Mouse (Mus musculus) liver, postnatal 0 days (tissue): Measurements from ENCODE around the gene Socs7. TPM values are rescaled to one million over a fixed set of nuclear protein-coding genes. Genes with fewer than 3 reads are reported as not detected.

Experiments used
- ATAC-seq: fragments of 200-750 bp; cut with Nextera tagmentation; 2 replicates; pipeline ENCODE4 v1.8.0; 2017; ENCODE audit warnings: mild to moderate bottlenecking, moderate library complexity
- DNase-seq: peaks from one replicate; pipeline ENCODE4 v3.0.0-alpha.2; 2016
- H3K27ac ChIP-seq: fragments of 300-500 bp; sonication (generic); 2 replicates; pipeline ENCODE4 v1.5.1; 2014; ENCODE audit warnings: antibody characterized with exemption, moderate library complexity, mild to moderate bottlenecking, low read depth
- H3K27me3 ChIP-seq: fragments of 300-500 bp; sonication (generic); 2 replicates; pipeline ENCODE4 v1.6.1; 2014; ENCODE audit warnings: low read length, control low read depth, mixed read lengths; ENCODE audit not compliant: insufficient read depth
- H3K36me3 ChIP-seq: fragments of 300-500 bp; sonication (generic); replicated peaks from 2 replicates; pipeline ENCODE4 v1.6.1; 2014; ENCODE audit warnings: mild to moderate bottlenecking, control low read depth, low read length, moderate library complexity, mixed read lengths; ENCODE audit not compliant: insufficient read depth
- H3K4me1 ChIP-seq: fragments of 300-500 bp; sonication (generic); 2 replicates; pipeline ENCODE4 v1.6.1; 2014; ENCODE audit warnings: antibody characterized with exemption, mild to moderate bottlenecking, control low read depth; ENCODE audit not compliant: insufficient read depth
- H3K4me2 ChIP-seq: fragments of 300-500 bp; sonication (generic); 2 replicates; pipeline ENCODE4 v1.6.1; 2014; ENCODE audit warnings: low read depth, mild to moderate bottlenecking, low read length, moderate library complexity, mixed read lengths
- H3K4me3 ChIP-seq: fragments of 300-500 bp; sonication (generic); 2 replicates; pipeline ENCODE4 v1.5.1; 2014; ENCODE audit warnings: low read depth, low read length
- H3K9ac ChIP-seq: fragments of 300-500 bp; sonication (generic); replicated peaks from 2 replicates; pipeline ENCODE4 v1.6.1; 2014; ENCODE audit warnings: mild to moderate bottlenecking, moderate library complexity
- H3K9me3 ChIP-seq: fragments of 300-500 bp; sonication (generic); 2 replicates; pipeline ENCODE4 v1.6.1; 2016; ENCODE audit warnings: mild to moderate bottlenecking, control low read depth, low read length, mixed read lengths
- CTCF ChIP-seq: sonication (generic); IDR thresholded peaks from 2 replicates; pipeline ENCODE4 v1.5.1; 2016; ENCODE audit warnings: antibody characterized with exemption, low read depth
- EP300 ChIP-seq: IDR thresholded peaks from 2 replicates; pipeline ENCODE4 v1.6.1; 2016; ENCODE audit warnings: antibody characterized with exemption, low read depth, mild to moderate bottlenecking
- WGBS: fragments of 180-500 bp; shearing (Covaris S2); extraction: QIAGEN DNeasy Blood & Tissue Kit; methylation state at CpG from one replicate; pipeline ENCODE4 v1.1.7; 2014; ENCODE audit not compliant: insufficient replicate concordance; 5-methylcytosine and 5-hydroxymethylcytosine counted together
- polyA plus RNA-seq: library from polyadenylated mRNA; unstranded; fragments of >200 nt; fragmentation: Nextera tagmentation; extraction: Ambion mirVana; gene quantifications from 2 replicates; pipeline ENCODE4 v1.2.1, GENCODE M21; 2015

Socs7 gene
- polyA plus RNA-seq, 1 experiment from 2014 or later, result 0.92 TPM

GRCm38 (mm10) chr11:97393658-97394057 is 31.3 kb downstream of the Socs7 start:
- Histone ChIP-seq H3K4me2 (no peak overlapping the region), H3K36me3 (peaks cover 39% of the 10 kb centered on the region), H3K9ac (no peak overlapping the region), H3K9me3 (no peaks in the 10 kb centered on the region), H3K4me1 (no peaks in the 10 kb centered on the region; the same call in 1 of the 2 replicates), H3K27ac (no peak overlapping the region), H3K27me3 (no peaks in the 10 kb centered on the region), H3K4me3 (no peak overlapping the region)
- no peak for TF ChIP-seq EP300
- TF ChIP-seq CTCF, result no peak
- DNase-seq (no peak), ATAC-seq (no peak)
- 60% methylated on average over 11 of the region's 11 CpGs for WGBS

GRCm38 (mm10) chr11:97394146-97394545 is 31.8 kb downstream of the Socs7 start:
- Histone ChIP-seq H3K9ac (no peak overlapping the region), H3K27ac (no peak overlapping the region), H3K4me1 (no peaks in the 10 kb centered on the region; the same call in 1 of the 2 replicates), H3K4me3 (no peak overlapping the region), H3K9me3 (no peaks in the 10 kb centered on the region), H3K27me3 (no peaks in the 10 kb centered on the region), H3K36me3 (peaks cover 36% of the 10 kb centered on the region), H3K4me2 (no peak overlapping the region)
- 35% methylated on average over 11 of the region's 11 CpGs for WGBS
- TF ChIP-seq CTCF, result no peak
- no peak for TF ChIP-seq EP300
- no peak for ATAC-seq
- peak; percentile 31 for DNase-seq

GRCm38 (mm10) chr11:97398506-97398905 is 36.2 kb downstream of the Socs7 start:
- no peak for ATAC-seq
- Histone ChIP-seq H3K4me2 (no peak overlapping the region), H3K27me3 (no peaks in the 10 kb centered on the region), H3K9ac (no peak overlapping the region), H3K4me3 (no peak overlapping the region), H3K36me3 (peaks cover 5% of the 10 kb centered on the region; the same call in 1 of the 2 replicates), H3K27ac (no peak overlapping the region), H3K4me1 (peaks cover 7% of the 10 kb centered on the region), H3K9me3 (no peaks in the 10 kb centered on the region)
- TF ChIP-seq EP300, result no peak
- TF ChIP-seq CTCF, result no peak
- 83% methylated on average over 2 of the region's 2 CpGs for WGBS
- no peak for DNase-seq

- TF ChIP-seq EP300 (no peak), CTCF (peak; percentile 94)
- Histone ChIP-seq H3K4me3 (peak overlapping the region; percentile 30; the same call in 1 of the 2 replicates), H3K9me3 (no peaks in the 10 kb centered on the region), H3K36me3 (no peaks in the 10 kb centered on the region), H3K27me3 (peaks cover 5% of the 10 kb centered on the region), H3K4me2 (peak overlapping the region; percentile 73), H3K4me1 (peaks cover 17% of the 10 kb centered on the region), H3K9ac (no peak overlapping the region), H3K27ac (no peak overlapping the region)
- ATAC-seq, result peak; percentile 78
- peak; percentile 84 for DNase-seq
- 7% methylated on average over 23 of the region's 23 CpGs for WGBS
Observed at GRCm38 (mm10) chr11:97399958-97400710, 37.8 kb downstream of the Socs7 start.

GRCm38 (mm10) chr11:97401082-97401481 is 38.7 kb downstream of the Socs7 start:
- Histone ChIP-seq H3K9ac (no peak overlapping the region), H3K4me3 (no peak overlapping the region), H3K27ac (no peak overlapping the region), H3K36me3 (no peaks in the 10 kb centered on the region), H3K4me1 (peaks cover 24% of the 10 kb centered on the region), H3K27me3 (peaks cover 10% of the 10 kb centered on the region), H3K9me3 (no peaks in the 10 kb centered on the region), H3K4me2 (no peak overlapping the region)
- TF ChIP-seq CTCF, result no peak
- no peak for TF ChIP-seq EP300
- ATAC-seq, result no peak
- DNase-seq, result no peak
- WGBS, result 20% methylated on average over 6 of the region's 6 CpGs

GRCm38 (mm10) chr11:97401686-97402435 is 39.5 kb downstream of the Socs7 start:
- no peak overlapping the region for H3K27ac ChIP-seq
- H3K4me3 ChIP-seq, result no peak overlapping the region
- no peaks in the 10 kb centered on the region for H3K36me3 ChIP-seq
- peaks cover 10% of the 10 kb centered on the region for H3K27me3 ChIP-seq
- H3K9me3 ChIP-seq, result no peaks in the 10 kb centered on the region
- no peak for ATAC-seq
- DNase-seq, result no peak
- H3K4me2 ChIP-seq, result no peak overlapping the region
- H3K4me1 ChIP-seq, result peaks cover 32% of the 10 kb centered on the region
- TF ChIP-seq CTCF (no peak), EP300 (no peak)
- WGBS, result 76% methylated on average over 3 of the region's 3 CpGs
- no peak overlapping the region for H3K9ac ChIP-seq
